Mouse (Mus musculus) urinary bladder, postnatal 14 days (tissue): ENCODE results near the gene Mipol1.

Experiments
- DNase-seq: peaks from one replicate; pipeline ENCODE4 v3.0.0; 2021; ENCODE audit warnings: low spot score

Gene Mipol1

DNA sequence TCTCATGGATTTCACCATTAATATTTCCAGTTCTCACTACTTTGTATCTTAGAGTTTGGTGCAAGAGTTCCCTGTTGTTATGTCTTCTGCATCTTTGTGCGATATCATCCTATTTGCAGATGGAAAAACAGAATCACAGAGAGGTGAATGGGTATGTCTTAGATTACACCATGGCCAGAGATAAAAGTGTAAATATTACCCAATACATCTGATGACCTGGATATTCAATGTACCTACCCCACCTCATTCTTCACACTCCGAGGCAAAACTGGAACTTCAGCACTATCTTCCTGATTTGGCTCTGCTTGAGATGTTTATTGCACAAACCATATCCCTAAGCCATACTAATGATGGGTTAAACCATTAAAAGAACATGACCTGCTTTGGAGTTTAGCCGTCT, 198.0 kb downstream of the Mipol1 start:
- DNase-seq, result no peak

DNA sequence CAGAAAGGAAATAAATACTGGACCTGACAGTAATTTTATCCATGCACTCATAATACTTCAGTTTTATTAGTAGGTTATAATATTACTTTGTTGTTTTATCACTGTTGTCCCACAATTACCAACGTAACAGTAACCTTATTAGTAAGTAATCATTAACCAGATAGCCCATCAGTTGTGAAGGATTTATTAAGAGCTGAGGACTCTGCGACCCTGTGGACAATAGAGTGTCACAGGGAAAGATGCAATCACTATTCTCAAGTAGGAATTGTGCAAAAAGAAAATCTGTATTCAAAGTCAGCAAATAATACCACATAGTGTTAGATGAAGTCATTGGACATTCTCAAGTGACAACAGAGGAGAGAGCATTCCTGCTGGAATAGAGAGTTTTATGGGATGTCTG, 198.5 kb downstream of the Mipol1 start:
- no peak for DNase-seq

DNA sequence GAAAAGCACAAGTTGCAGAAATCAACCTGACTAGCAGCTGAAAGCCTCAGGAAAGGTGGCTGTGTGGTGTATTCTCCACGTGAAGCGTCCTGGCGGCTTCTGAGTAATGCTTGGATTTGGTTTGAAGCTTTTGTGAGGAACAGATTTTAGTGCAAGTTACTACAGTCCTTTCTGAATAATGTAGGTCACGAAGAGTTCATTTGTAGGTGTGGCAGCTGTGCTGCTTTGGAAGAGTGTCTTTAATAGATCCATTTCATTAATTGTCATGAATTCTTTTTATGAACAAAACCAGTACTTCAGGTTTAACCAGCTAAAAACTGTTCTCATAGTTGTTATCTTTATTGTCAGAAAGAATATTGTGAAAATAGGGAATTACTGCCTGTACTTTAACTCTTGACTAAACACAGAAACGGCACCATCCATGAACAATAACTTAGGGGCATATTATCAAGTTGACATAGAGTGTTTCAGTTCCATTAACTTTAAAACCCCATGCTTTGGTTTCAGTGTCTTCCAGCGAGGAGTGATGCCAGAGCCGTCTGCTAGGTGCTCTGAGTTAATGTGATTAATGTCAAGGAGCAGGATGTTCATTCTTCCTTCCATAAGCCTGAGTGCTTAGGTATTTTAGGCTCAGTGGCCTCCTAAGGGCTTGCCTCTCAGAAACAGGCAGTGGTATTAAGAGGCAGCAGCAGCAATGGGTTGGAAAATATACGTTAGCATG, 206.9 kb downstream of the Mipol1 start:
- DNase-seq, result peak; percentile 28

DNA sequence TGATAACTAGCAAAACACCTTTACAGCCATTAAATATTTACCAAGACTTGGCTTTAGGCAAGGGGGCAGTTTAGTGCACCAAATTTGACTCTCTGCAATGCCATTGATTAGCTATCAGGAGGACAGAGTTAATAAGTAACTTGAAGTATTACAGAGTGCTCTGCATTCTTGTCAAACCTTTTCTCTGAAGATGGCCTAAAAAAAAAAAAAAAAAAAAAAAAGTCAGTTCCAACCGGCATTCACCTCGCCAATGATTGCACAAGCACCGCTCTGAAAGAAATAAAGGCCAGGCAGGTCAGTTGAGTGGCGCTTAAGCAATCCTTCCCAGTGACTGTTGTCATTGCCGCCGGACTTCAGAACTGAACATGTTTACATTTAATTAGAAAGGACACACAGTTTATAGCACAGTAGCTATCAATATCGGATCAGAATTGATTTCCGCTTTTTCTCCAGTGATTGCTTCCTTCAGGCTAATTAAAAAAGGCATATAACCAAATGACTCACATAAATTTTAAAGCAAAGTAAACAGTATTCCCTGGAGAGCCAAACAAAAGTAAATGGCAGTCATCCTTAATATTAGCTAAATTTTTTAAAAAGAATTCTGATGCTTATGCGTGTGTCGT, 214.2 kb downstream of the Mipol1 start:
- peak; percentile 24 for DNase-seq

DNA sequence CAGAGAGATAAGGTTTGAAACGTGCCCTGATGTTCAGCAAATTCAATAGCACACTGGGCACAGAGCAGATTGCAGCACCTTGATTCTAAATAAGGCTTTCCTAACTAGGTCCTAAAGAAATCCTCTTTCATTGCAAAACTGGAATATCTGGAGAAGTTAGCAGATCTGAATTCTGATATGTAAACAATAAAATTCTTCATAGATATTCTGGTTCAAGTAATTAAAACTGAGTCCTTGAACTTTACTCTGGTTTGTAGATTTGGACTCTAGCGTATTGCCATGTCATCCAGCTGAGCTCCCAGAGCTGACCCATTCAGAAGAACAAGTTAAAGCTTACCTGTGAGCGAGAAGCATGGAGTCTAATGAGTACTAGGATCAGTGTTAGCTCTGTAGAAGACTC, 217.1 kb downstream of the Mipol1 start:
- DNase-seq, result no peak

DNA sequence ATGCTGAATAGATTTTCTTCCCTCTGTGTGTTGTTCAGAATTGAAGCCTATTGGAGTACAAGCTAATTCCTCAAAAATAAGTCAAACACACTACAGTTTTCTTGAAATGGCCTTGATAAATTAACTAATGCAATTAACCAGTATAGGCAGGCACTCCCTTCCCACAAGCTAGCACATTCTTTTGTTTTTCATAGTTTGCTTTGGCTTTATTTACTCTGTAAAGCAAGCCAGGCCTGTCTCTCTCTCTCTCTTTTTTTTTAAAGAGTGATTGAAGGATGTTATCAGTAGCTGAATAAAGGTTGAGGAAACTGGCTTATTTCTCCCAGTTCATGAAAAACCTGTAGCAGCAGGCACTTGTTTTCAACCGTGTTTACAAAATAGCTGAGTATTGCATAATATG, 219.1 kb downstream of the Mipol1 start:
- no peak for DNase-seq

DNA sequence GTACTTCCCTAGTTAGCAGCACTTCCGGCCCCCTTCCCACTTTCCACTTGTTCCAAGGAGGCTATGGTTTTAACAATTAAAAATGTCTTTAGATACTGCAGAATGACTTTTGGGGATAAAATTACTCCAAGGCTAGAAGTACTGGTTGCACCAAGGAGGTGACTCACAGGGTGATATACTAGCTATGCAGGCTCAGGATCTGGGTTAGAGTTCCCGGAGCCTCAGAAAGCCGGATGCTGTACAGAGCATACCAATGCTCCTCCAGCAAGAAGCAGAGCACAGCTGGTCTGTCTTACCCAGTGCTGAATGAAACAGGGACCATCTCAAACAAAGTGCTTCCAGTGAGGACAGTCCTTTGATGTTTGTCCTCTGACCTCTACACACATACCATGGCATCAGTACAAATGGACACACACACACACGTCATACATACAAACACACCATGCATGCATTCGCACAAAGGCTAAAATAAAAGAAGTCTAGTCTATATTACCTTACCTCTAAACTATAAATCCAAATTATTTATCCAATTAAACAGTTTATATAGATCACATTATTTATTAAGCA, 219.9 kb downstream of the Mipol1 start:
- DNase-seq, result peak; percentile 53

DNA sequence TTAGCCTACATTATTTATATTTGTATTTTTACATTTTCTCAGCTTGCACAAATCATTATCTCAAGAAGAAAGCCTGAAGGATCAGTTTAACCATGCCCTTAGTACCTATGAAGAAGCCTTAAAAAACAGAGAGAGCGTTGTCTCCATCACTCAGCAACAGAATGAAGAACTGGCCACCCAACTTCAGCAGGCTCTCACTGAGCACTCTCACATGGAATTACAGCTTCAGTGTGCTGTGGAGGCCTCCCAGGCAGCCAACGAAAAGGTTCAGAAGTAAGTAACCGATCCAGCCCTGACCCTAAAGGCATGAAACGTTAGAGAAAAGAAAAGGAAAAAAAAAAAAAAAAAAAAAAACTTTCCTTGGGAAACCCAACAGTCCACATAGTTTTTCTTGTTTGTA, 226.7 kb downstream of the Mipol1 start:
- DNase-seq, result no peak

DNA sequence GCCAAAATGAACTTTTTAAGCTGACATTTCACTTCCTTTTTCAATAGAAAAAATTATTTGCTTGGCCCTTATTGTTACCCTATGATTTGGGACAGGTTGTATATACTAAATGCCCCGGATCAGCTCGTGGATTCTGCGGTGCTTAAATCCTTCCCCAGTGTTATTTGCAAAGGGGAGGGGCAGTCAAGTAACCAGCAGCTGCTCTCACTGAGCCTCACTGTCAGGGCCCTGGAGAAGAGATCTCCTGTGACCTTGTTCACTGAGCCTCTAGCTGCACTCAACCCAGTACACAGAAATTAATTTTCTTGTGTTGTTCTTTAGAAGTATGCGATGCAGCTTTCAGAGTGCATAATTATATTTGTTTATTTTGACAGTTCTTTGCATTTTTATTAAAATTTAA, 227.1 kb downstream of the Mipol1 start:
- DNase-seq, result no peak

DNA sequence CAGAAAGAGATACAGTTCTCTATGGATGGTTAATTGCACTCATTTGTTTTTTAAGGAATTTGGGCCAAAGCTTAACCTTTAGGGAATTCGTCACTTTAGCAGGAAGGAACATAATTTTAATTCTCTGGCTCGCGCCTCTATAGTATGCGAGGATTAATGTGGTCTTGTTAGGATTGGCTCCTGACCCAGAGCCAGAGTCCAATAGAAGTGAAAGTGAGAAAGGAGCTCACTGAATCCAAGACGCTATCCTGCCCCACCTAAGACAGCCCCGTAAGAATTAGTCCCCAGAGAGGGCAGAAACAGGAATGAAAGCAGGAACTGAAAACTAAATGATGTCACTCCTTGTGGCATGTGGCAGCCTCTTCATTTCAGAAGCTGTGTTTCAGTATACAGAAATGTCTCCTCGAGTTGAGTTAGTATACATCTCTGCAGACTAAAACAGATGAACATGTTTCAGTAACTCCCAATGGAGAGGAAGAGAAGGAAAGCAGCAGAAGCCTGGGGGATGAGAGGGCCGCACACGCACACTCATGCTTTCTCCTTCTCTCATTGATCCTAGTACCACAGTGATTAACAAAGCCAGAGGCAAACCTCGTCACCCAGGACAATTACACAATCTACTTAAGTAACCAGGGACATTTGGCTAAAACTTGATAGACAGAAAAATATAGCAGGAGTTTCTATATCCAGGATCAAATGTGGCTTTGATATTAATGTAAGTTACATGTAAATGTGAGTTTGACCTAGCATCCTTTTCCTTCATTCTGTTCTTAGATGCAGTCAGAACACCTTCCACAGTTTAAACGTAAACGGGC, 234.5 kb downstream of the Mipol1 start:
- DNase-seq, result no peak

DNA sequence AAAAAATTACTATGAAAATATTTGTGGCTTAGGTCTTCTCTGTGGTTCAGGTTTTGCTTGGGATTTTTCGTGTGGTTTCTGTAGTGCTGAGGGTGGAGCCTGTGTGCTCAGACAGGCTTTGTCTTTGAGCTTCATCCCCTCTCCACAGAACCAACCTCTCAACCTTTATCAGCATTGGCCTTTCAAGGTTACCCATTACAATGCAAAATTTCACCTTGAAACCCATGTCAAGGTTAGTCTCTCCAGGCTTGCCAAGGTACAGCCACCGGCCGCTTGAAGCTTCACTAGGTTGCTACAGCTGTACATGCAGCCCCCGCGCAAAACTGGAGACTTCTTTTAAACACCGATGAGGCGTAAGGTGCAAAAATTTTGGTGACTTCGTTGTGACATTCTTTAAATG, 241.6 kb downstream of the Mipol1 start:
- DNase-seq, result no peak

DNA sequence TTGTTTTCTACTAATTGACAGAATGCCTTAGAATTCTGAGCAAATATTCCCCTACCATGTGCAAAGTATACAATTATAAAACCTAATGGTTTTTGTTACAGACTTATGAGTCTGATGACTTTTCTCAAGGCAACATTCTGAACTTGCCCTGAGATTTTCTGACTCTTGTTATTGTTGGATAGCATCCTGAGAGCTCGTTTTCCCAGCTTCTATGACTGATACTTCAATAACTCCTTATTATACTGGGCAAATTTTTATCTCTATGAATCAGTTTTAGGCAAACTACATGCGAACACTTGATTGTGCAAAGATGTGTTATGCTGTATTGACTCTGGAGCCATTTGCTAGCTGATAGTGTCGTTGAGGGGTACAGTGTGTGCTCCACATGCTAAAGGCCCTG, 246.6 kb downstream of the Mipol1 start:
- no peak for DNase-seq

DNA sequence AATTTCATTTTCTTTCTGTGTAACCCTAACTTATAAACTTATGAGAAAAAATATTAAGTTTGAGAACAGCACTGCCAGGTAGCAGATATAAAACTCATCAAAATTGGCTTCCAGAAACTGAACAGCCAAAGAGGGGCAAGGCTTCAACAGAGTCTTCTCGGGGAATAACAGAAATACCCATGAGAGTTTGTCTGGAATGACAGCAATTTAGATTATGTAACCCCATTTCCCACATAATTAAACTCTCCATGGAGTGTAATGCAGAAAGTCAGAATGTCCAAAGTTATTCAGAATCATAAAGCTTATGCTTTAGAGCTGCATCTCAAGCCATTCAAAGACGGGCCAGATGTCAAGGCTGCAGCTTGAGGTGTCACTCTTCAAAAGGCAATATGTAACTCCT, 251.6 kb downstream of the Mipol1 start:
- DNase-seq, result no peak

DNA sequence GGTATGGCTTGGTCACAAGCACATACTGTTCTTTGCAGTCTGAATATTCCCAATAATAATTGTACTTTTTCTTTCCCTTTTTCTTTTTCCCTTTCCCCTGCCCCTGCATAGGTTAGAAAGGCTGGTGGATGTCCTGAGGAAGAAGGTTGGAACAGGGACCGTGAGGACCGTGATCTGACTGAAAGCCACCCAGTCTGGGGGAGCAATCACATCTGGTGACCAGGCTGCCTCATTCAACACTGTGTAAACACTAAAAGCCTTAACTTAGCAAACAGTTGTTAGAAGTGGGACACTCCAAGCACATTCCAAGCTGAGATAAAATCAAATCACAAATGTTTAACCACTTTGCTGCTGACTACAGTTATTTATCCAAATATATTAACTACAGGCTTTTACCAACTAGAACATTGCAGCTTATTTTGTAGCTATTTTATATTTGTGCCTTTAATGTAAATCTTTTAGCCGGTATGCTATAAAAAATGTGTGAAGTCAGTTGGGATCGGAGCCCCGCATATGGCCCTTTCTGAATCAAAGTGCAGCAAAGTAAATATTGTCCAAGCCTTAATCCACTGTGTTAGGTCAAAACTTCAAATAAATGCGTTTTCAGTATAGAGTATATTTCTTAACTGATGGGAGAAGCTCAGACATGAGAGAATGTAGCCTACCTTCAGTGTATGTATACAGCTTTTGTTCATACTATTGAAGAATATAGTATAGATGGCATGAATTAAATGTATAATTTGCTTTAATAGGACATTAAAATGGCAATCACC, 266.3 kb downstream of the Mipol1 start:
- DNase-seq, result no peak

DNA sequence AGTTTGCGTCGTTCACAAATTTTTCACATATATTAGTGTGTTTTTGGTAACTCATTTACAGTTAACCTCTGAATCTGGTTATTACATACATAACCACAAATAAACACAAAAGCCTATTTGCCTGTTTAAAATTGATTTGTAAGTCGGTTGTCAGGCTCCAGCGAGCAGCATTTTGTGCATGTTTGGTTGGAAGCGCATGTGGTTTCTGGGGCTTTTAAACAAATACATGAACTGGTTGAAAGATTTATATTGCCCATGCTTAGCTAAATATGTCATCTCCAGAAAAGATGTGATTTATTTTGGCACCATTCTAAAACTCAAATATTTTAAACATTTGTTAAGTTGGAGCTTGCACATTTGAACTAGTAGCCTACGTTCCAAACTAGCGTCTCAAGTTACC, 270.0 kb downstream of the Mipol1 start:
- DNase-seq, result no peak

DNA sequence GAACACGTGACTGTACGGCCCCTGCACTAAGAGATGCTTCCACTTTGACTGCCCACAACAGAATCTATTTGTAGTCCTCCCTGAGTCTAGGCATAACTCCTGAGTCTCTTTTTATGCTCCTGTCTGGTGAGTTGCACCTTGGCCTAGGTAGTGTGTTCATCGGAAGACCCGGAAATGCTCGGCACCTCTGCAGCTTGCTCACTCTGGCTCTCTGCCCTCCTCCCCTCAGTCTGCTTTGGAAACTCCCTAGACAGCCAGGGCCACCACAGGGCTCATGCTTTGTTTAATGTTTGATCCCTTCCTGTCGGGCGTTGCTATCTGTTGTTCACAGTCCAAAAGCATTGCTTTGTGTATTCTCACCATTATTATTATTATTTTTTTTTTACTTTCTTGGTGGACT, 275.1 kb downstream of the Mipol1 start:
- DNase-seq, result no peak

DNA sequence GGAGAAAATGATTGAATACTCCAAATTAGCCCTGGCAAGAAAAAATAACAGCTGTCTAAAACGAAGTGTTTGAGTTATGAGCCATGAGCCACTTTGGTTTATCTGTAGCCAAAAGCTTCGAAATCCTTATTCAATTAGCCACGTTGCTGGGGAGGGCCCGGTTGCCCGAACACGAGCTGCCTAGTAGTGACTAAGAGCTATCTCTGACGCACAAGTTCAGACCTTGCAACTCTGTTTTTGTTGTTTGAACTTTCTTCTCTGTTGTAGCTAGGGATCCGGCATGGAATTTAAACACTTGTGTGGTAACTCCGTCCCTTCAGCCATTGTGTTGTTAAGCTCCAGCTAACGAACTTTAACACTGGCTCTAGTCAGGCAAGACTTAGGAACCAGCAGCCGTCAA, 278.7 kb downstream of the Mipol1 start:
- peak; percentile 21 for DNase-seq

DNA sequence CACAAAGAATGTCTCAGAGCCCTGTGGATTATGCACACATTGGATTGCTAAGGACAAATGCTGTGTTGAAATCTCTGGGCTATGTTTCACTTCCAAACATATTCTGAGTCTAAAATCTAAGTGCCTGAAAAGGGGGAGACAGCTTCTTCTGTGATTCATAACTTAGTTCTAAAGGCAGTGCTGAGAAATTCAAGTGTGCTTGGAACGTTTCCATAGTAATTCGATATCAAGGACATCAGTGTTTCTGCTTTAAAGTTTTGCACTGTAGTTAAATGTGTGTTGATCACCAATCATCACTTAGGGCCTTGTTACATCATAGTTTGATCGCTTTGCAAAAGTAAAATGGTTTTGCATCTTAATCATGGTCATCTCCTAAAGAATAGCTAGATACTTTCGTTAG, 279.5 kb downstream of the Mipol1 start:
- DNase-seq, result no peak

DNA sequence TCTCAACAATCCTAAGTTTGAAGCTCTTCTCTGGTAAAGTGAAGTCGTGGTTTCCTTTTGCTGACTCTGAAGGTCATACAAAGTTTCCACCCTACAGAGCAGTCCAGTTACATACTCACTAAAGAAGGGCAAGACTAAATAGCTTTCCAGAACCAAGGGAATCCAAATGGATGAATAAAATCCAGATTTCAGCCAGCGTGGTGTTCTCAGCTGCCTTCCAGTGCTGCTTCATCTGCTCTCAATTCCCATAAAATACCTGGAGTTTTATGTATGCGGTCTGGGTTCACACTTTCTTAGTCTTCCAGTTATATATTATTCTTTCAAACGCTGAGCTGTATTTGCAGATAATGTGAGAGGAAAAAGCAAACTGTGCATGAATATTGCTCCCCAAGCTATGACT, 280.9 kb downstream of the Mipol1 start:
- no peak for DNase-seq

DNA sequence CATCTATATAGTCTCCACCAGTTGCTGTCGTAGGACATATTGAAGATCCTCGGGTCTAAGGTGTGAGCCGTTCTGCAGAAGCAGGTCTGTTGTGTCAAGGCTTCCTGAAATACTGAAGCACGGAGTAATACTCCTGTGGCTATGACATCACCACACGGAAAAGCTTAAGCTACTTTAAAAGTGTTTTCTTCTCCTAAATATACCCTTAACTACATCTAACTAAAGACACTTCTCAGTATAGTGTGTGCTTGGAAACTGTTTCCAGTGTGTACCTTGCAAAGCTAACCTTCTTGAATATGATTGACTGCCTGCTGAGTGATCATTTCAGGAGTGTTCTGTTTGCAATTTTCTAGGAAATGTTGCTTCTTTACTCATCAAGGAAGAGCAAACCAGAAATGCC, 281.3 kb downstream of the Mipol1 start:
- DNase-seq, result no peak

DNA sequence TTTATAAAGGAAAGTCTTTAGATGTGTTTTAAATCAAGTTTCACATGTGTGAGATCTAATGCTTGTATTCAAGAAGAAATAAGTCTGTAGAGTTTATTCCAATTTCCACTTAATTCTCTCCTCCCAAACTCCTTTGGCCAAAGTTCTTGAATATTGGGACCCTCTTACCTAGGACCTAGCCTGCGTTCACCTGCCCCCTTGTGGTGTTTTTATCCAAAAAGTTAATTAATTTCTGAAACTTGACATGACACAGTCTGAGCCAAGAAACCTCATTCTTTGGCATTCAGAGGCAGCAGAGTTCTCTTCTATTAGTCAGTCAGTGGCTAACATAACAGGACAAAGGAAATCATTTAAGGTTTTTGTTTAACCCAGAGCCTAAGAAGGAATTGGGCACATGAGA, 284.3 kb downstream of the Mipol1 start:
- no peak for DNase-seq

DNA sequence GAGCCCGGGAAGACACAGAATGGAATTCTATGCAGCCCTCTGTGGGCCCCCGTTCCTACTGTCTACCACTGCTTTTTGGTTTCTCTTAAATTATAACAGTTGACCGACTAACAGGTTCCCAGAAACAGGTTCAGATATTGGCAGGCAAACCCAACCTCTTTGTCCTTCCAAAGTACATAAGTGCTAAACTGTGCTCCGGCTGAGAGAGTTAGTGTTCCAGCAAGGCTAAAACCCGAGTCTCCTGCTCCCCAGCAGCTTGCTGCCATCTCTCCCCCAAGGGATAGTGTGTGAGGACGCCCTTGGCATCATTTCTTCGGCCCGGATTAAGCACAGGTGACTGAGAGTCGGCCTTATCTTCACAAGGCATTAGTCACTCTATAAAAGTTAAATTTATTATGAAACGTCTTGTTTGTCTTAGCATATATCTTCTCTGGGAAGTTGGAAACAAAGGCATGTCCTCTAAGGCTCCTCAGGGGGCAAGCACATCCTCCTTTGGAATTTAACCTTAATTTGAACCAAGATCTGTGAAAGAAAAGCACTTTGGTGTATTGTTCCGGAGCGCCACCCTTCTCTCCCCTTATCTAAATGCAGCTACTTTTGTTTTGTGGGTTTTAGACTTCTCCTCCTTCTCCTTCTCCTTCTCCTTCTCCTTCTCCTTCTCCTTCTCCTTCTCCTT, 285.6 kb downstream of the Mipol1 start:
- DNase-seq, result peak; percentile 60
